Mouse (Mus musculus): ENCODE data around the gene Cdv3.
A peak's percentile ranks its signal among the peaks of the same experiment; 100 is the strongest.

The Cdv3 gene

GRCm38 (mm10) chr9:103382989-103383388 is 17.3 kb upstream of the Cdv3 start:
- Histone ChIP-seq H3K36me3 (ENCODE audit: control insufficient read depth, insufficient read depth, low read length, poor library complexity, severe bottlenecking) (no peaks in the 10 kb centered on the region), H3K27me3 (ENCODE audit: control insufficient read depth, insufficient read depth, low read length, poor library complexity, severe bottlenecking) (no peaks in the 10 kb centered on the region)
- DNase-seq (ENCODE audit: low read depth, low spot score), result no peak

- Histone ChIP-seq H3K36me3 (ENCODE audit: control insufficient read depth, insufficient read depth, low read length, poor library complexity, severe bottlenecking) (no peaks in the 10 kb centered on the region), H3K27me3 (ENCODE audit: control insufficient read depth, insufficient read depth, low read length, poor library complexity, severe bottlenecking) (no peaks in the 10 kb centered on the region)
- DNase-seq (ENCODE audit: low read depth, low spot score), result no peak
Measured at GRCm38 (mm10) chr9:103380566-103380965, 14.9 kb upstream of the Cdv3 start.

GRCm38 (mm10) chr9:103379199-103379598 is 13.6 kb upstream of the Cdv3 start:
- no peak for DNase-seq (ENCODE audit: low read depth, low spot score)
- Histone ChIP-seq H3K36me3 (ENCODE audit: control insufficient read depth, insufficient read depth, low read length, poor library complexity, severe bottlenecking) (no peaks in the 10 kb centered on the region), H3K27me3 (ENCODE audit: control insufficient read depth, insufficient read depth, low read length, poor library complexity, severe bottlenecking) (no peaks in the 10 kb centered on the region)

GRCm38 (mm10) chr9:103378686-103379085 is 13.0 kb upstream of the Cdv3 start:
- no peak for DNase-seq (ENCODE audit: low read depth, low spot score)
- Histone ChIP-seq H3K27me3 (ENCODE audit: control insufficient read depth, insufficient read depth, low read length, poor library complexity, severe bottlenecking) (no peaks in the 10 kb centered on the region), H3K36me3 (ENCODE audit: control insufficient read depth, insufficient read depth, low read length, poor library complexity, severe bottlenecking) (no peaks in the 10 kb centered on the region)

- no peak for DNase-seq (ENCODE audit: low read depth, low spot score)
- Histone ChIP-seq H3K36me3 (ENCODE audit: control insufficient read depth, insufficient read depth, low read length, poor library complexity, severe bottlenecking) (no peaks in the 10 kb centered on the region), H3K27me3 (ENCODE audit: control insufficient read depth, insufficient read depth, low read length, poor library complexity, severe bottlenecking) (no peaks in the 10 kb centered on the region)
Measured at GRCm38 (mm10) chr9:103376346-103377320, 11.0 kb upstream of the Cdv3 start.

GRCm38 (mm10) chr9:103372271-103373010 is 6.8 kb upstream of the Cdv3 start:
- no peak for DNase-seq (ENCODE audit: low read depth, low spot score)
- no peaks in the 10 kb centered on the region for H3K36me3 ChIP-seq (ENCODE audit: control insufficient read depth, insufficient read depth, low read length, poor library complexity, severe bottlenecking)
- no peaks in the 10 kb centered on the region for H3K27me3 ChIP-seq (ENCODE audit: control insufficient read depth, insufficient read depth, low read length, poor library complexity, severe bottlenecking)

GRCm38 (mm10) chr9:103369951-103370350 is 4.3 kb upstream of the Cdv3 start:
- no peaks in the 10 kb centered on the region for H3K27me3 ChIP-seq (ENCODE audit: control insufficient read depth, insufficient read depth, low read length, poor library complexity, severe bottlenecking)
- H3K36me3 ChIP-seq (ENCODE audit: control insufficient read depth, insufficient read depth, low read length, poor library complexity, severe bottlenecking), result no peaks in the 10 kb centered on the region
- no peak for DNase-seq (ENCODE audit: low read depth, low spot score)

GRCm38 (mm10) chr9:103366356-103366755 is 716 bp upstream of the Cdv3 start:
- H3K36me3 ChIP-seq (ENCODE audit: control insufficient read depth, insufficient read depth, low read length, poor library complexity, severe bottlenecking), result peaks cover 3% of the 10 kb centered on the region; the same call in 1 of the 2 replicates
- H3K27me3 ChIP-seq (ENCODE audit: control insufficient read depth, insufficient read depth, low read length, poor library complexity, severe bottlenecking), result no peaks in the 10 kb centered on the region
- DNase-seq (ENCODE audit: low read depth, low spot score), result no peak

GRCm38 (mm10) chr9:103364601-103365289 is 895 bp downstream of the Cdv3 start:
- Histone ChIP-seq H3K27me3 (ENCODE audit: control insufficient read depth, insufficient read depth, low read length, poor library complexity, severe bottlenecking) (no peaks in the 10 kb centered on the region), H3K36me3 (ENCODE audit: control insufficient read depth, insufficient read depth, low read length, poor library complexity, severe bottlenecking) (peaks cover 3% of the 10 kb centered on the region; the same call in 1 of the 2 replicates)
- peak; percentile 80 for DNase-seq (ENCODE audit: low read depth, low spot score)

GRCm38 (mm10) chr9:103363730-103364417 is 1.8 kb downstream of the Cdv3 start:
- peak; percentile 36 for DNase-seq (ENCODE audit: low read depth, low spot score)
- H3K36me3 ChIP-seq (ENCODE audit: control insufficient read depth, insufficient read depth, low read length, poor library complexity, severe bottlenecking), result peaks cover 6% of the 10 kb centered on the region; the same call in 1 of the 2 replicates
- H3K27me3 ChIP-seq (ENCODE audit: control insufficient read depth, insufficient read depth, low read length, poor library complexity, severe bottlenecking), result no peaks in the 10 kb centered on the region

- peaks cover 10% of the 10 kb centered on the region for H3K36me3 ChIP-seq (ENCODE audit: control insufficient read depth, insufficient read depth, low read length, poor library complexity, severe bottlenecking)
- H3K27me3 ChIP-seq (ENCODE audit: control insufficient read depth, insufficient read depth, low read length, poor library complexity, severe bottlenecking), result no peaks in the 10 kb centered on the region
- DNase-seq (ENCODE audit: low read depth, low spot score), result no peak
Measured at GRCm38 (mm10) chr9:103363088-103363487, 2.6 kb downstream of the Cdv3 start.

- peak; percentile 49 for DNase-seq (ENCODE audit: low read depth, low spot score)
- H3K27me3 ChIP-seq (ENCODE audit: control insufficient read depth, insufficient read depth, low read length, poor library complexity, severe bottlenecking), result no peaks in the 10 kb centered on the region
- H3K36me3 ChIP-seq (ENCODE audit: control insufficient read depth, insufficient read depth, low read length, poor library complexity, severe bottlenecking), result peaks cover 13% of the 10 kb centered on the region
Measured at GRCm38 (mm10) chr9:103360642-103361041, 5.0 kb downstream of the Cdv3 start.

GRCm38 (mm10) chr9:103358545-103358944 is 7.1 kb downstream of the Cdv3 start:
- H3K27me3 ChIP-seq (ENCODE audit: control insufficient read depth, insufficient read depth, low read length, poor library complexity, severe bottlenecking), result no peaks in the 10 kb centered on the region
- no peak for DNase-seq (ENCODE audit: low read depth, low spot score)
- peaks cover 13% of the 10 kb centered on the region for H3K36me3 ChIP-seq (ENCODE audit: control insufficient read depth, insufficient read depth, low read length, poor library complexity, severe bottlenecking)

- DNase-seq (ENCODE audit: low read depth, low spot score), result peak; percentile 41
- H3K36me3 ChIP-seq (ENCODE audit: control insufficient read depth, insufficient read depth, low read length, poor library complexity, severe bottlenecking), result peaks cover 13% of the 10 kb centered on the region
- H3K27me3 ChIP-seq (ENCODE audit: control insufficient read depth, insufficient read depth, low read length, poor library complexity, severe bottlenecking), result no peaks in the 10 kb centered on the region
Measured at GRCm38 (mm10) chr9:103357893-103358292, 7.7 kb downstream of the Cdv3 start.
